Mouse (Mus musculus) midbrain, embryonic 15.5 days (tissue): ENCODE data around the gene Scgb1c1. TPM values are rescaled to one million over a fixed set of nuclear protein-coding genes. Genes with fewer than 3 reads are reported as not detected.
A peak's percentile ranks its signal among the peaks of the same experiment; 100 is the strongest.

Experiments used
- ATAC-seq: fragments of 200-750 bp; cut with Nextera tagmentation; replicated peaks from 2 replicates; pipeline ENCODE4 v1.8.0; 2017; ENCODE audit warnings: moderate TSS enrichment
- H3K27ac ChIP-seq: fragments of 300-500 bp; sonication (generic); 2 replicates; pipeline ENCODE4 v1.5.1; 2015; ENCODE audit warnings: mild to moderate bottlenecking, inconsistent platforms
- H3K27me3 ChIP-seq: fragments of 300-500 bp; sonication (generic); replicated peaks from 2 replicates; pipeline ENCODE4 v1.6.1; 2015; ENCODE audit warnings: inconsistent platforms
- H3K36me3 ChIP-seq: fragments of 300-500 bp; sonication (generic); replicated peaks from 2 replicates; pipeline ENCODE4 v1.6.1; 2015; ENCODE audit warnings: inconsistent platforms
- H3K4me1 ChIP-seq: fragments of 300-500 bp; sonication (generic); 2 replicates; pipeline ENCODE4 v1.6.1; 2015; ENCODE audit warnings: inconsistent platforms
- H3K4me2 ChIP-seq: fragments of 300-500 bp; sonication (generic); 2 replicates; pipeline ENCODE4 v1.6.1; 2015; ENCODE audit warnings: inconsistent platforms, mild to moderate bottlenecking, moderate library complexity
- H3K4me3 ChIP-seq: fragments of 300-500 bp; sonication (generic); 2 replicates; pipeline ENCODE4 v1.5.1; 2015; ENCODE audit warnings: mild to moderate bottlenecking, inconsistent platforms
- H3K9ac ChIP-seq: fragments of 300-500 bp; sonication (generic); 2 replicates; pipeline ENCODE4 v1.6.1; 2015; ENCODE audit warnings: mild to moderate bottlenecking, inconsistent platforms
- H3K9me3 ChIP-seq: fragments of 300-500 bp; sonication (generic); 2 replicates; pipeline ENCODE4 v1.6.1; 2016; ENCODE audit warnings: inconsistent platforms
- WGBS: fragments of 180-500 bp; shearing (Covaris S2); methylation state at CpG from one replicate; pipeline ENCODE4 v1.1.7; 2015; ENCODE audit warnings: mixed read lengths; 5-methylcytosine and 5-hydroxymethylcytosine counted together
- polyA plus RNA-seq: library from polyadenylated mRNA; unstranded; fragments of >200 nt; fragmentation: Nextera tagmentation; extraction: Ambion mirVana; gene quantifications from 2 replicates; pipeline ENCODE4 v1.2.1, GENCODE M21; 2015

Scgb1c1 gene
- polyA plus RNA-seq, 1 experiment from 2014 or later, result not detected

DNA sequence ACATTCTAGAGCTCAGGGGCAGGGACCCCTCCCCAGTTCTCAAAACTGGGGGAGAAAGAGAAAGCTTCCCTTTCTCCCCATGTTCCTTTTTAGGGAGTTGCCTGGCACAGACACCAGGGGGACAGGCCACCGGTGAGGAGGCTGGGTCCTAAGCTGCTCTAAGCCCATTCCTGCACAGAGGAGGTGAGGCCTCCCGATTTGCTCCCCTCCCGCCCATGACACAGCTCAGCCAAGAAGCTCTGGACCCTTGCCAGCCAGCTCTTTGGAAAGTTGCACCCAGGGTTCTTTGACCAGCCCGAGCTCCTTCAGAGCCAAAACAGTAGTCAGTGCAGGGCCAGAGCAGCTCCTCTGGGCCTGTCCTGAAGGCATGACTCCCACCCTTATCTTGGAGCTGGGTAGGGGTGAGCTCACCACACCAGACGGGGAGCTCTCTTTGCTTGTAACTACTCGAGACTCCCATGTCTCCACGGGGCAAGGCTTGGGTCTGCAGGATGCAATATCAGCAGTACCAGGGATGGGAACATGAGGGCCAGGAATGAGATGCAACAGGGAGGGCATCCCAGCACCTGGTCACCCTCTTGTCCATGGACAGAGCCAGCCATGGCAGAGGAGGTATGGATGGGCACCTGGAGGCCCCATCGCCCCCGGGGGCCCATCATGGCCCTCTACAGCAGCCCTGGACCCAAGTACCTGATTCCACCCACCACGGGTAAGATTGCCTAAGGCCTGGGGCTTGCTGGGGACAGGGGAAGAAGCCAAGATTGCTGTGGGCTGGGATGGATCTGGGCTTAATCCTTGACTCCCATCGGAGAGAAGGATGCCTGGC is 2.6 kb downstream of the Scgb1c1 start, which contains the start of gene Odf3:
TSS of gene Odf3 (plus strand) at position 51 of the 826 bp plus-strand sequence.
- no peak within 1 kb of the TSS for H3K9ac ChIP-seq
- 66% methylated on average over 11 of the region's 11 CpGs for WGBS
- H3K27ac ChIP-seq, result no peak within 1 kb of the TSS
- H3K4me1 ChIP-seq, result no peaks in the 10 kb centered on the region
- H3K9me3 ChIP-seq, result no peaks in the 10 kb centered on the region
- H3K4me3 ChIP-seq, result no peak within 1 kb of the TSS
- no peak within 1 kb of the TSS for H3K4me2 ChIP-seq
- peaks cover 3% of the 10 kb centered on the region; the same call in 1 of the 2 replicates for H3K36me3 ChIP-seq
- no peak for ATAC-seq
- H3K27me3 ChIP-seq, result peaks cover 11% of the 10 kb centered on the region; the same call in 1 of the 2 replicates

DNA sequence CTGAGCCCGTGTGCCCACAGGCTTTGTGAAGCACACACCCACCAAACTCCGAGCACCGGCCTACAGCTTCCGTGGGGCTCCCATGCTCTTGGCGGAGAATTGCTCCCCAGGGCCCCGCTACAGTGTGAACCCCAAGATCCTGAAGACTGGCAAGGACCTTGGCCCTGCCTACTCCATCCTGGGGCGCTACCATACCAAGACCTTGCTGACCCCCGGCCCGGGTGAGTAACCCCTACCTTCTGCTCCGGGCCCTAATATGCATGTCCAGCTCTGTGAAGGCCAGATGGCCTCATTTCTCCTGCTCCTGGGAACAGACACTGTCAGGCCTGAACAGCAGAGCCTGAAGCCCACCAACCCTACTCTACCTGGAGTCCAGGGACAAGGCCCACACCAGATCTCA is 3.2 kb downstream of the Scgb1c1 start:
- Histone ChIP-seq H3K27ac (no peak overlapping the region), H3K4me2 (no peak overlapping the region), H3K9me3 (no peaks in the 10 kb centered on the region), H3K4me3 (no peak overlapping the region), H3K9ac (no peak overlapping the region), H3K36me3 (peaks cover 9% of the 10 kb centered on the region), H3K27me3 (peaks cover 11% of the 10 kb centered on the region; the same call in 1 of the 2 replicates), H3K4me1 (no peaks in the 10 kb centered on the region)
- no peak for ATAC-seq
- 93% methylated on average over 10 of the region's 10 CpGs for WGBS

DNA sequence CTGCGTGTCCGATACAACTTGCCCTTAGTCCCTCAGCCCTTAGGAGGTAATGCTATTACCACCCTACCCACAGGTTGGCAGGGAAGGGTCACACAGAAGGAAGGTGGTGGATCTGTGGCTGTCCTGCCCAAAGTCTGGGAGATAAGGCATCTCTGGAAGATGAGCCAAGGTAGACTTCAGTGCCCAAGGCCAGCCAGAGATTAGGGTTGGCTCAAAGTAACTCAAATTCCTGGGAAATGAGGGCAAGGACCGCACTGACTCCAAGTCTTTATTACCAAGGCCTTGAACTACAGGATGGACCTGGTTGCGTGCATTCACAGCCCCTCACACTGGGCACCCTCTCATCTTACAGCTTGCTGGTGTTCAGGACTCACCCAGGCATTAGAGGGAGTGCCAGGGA is 6.6 kb downstream of the Scgb1c1 start:
- Histone ChIP-seq H3K36me3 (peaks cover 17% of the 10 kb centered on the region), H3K4me2 (no peak overlapping the region), H3K9me3 (no peaks in the 10 kb centered on the region), H3K4me3 (no peak overlapping the region), H3K9ac (no peak overlapping the region), H3K27ac (no peak overlapping the region), H3K27me3 (no peaks in the 10 kb centered on the region), H3K4me1 (peaks cover 11% of the 10 kb centered on the region)
- 94% methylated on average over 4 of the region's 4 CpGs for WGBS
- no peak for ATAC-seq

- no peak overlapping the region for H3K4me2 ChIP-seq
- H3K9ac ChIP-seq, result no peak overlapping the region
- ATAC-seq, result no peak
- no peaks in the 10 kb centered on the region for H3K9me3 ChIP-seq
- 87% methylated on average over 9 of the region's 9 CpGs for WGBS
- no peak overlapping the region for H3K4me3 ChIP-seq
- H3K4me1 ChIP-seq, result peaks cover 18% of the 10 kb centered on the region
- H3K27ac ChIP-seq, result no peak overlapping the region
- H3K36me3 ChIP-seq, result peaks cover 17% of the 10 kb centered on the region
- H3K27me3 ChIP-seq, result no peaks in the 10 kb centered on the region
Measured at GRCm38 (mm10) chr7:140853386-140853785, 8.0 kb downstream of the Scgb1c1 start.

GRCm38 (mm10) chr7:140854483-140854882 is 9.1 kb downstream of the Scgb1c1 start:
- no peak overlapping the region for H3K4me3 ChIP-seq

GRCm38 (mm10) chr7:140855181-140855580 is 9.8 kb downstream of the Scgb1c1 start:
- 77% methylated on average over 9 of the region's 9 CpGs for WGBS
- ATAC-seq, result no peak
- Histone ChIP-seq H3K9me3 (no peaks in the 10 kb centered on the region), H3K4me1 (peaks cover 35% of the 10 kb centered on the region), H3K27ac (no peak overlapping the region), H3K27me3 (no peaks in the 10 kb centered on the region), H3K36me3 (peaks cover 17% of the 10 kb centered on the region), H3K4me2 (peak overlapping the region; percentile 96), H3K9ac (peak overlapping the region; percentile 62; the same call in 1 of the 2 replicates), H3K4me3 (peak overlapping the region; percentile 57)

More at GRCm38 (mm10) chr7:140854483-140854882, 9.1 kb downstream of the Scgb1c1 start:
- Histone ChIP-seq H3K27ac (no peak overlapping the region), H3K9me3 (no peaks in the 10 kb centered on the region), H3K36me3 (peaks cover 17% of the 10 kb centered on the region), H3K9ac (no peak overlapping the region), H3K4me1 (peaks cover 29% of the 10 kb centered on the region), H3K4me2 (no peak overlapping the region), H3K27me3 (no peaks in the 10 kb centered on the region)
- WGBS, result 95% methylated on average over 18 of the region's 18 CpGs
- ATAC-seq, result no peak

- Histone ChIP-seq H3K36me3 (peaks cover 25% of the 10 kb centered on the region), H3K4me3 (peak within 1 kb of the TSS; percentile 57), H3K4me1 (peaks cover 42% of the 10 kb centered on the region), H3K9ac (peak within 1 kb of the TSS; percentile 62), H3K27ac (peak within 1 kb of the TSS; percentile 82), H3K9me3 (no peaks in the 10 kb centered on the region), H3K27me3 (no peaks in the 10 kb centered on the region), H3K4me2 (peak within 1 kb of the TSS; percentile 96)
- WGBS, result under 1% methylated on average over 51 of the region's 51 CpGs
- peak; percentile 83 for ATAC-seq
Measured at GRCm38 (mm10) chr7:140855860-140856784, 10.8 kb downstream of the Scgb1c1 start, which contains the start of gene Gm45785. Gm45785 (minus strand) TSS chr7:140856331.

DNA sequence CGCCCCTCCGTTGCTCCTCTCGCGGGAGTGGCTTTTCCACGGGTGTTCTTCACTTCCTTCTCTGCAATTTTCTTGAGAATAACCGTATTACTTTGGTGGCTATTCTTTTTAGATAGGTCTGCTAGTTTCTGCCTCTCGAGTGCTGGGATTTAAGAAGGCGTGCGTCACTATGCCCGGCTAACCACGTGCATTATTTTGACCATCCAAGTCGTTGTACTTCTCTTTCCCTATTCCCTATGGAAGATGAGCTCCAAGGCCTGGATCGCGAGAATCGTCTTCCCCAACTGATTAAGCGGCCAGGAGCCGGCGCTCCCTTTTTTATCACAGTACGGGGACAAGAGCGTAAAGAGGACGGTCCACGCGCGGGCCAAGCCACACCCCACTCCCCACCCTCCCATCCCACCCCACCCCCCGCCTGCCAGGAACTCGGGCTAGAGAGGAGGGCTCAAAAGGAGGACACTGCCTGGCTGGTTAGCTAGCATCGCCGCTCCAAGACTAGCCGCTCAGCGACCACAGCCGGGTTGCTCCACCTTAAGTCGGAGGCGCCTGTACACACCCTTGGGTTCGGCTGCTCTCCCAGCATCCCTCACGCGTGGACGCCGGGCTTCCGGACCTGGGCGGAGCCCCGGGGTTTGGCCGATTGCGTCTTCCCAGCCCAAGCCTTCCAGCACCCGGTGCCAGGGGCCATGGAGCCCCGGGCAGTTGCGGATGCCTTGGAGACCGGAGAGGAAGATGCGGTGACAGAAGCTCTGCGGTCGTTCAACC is 11.6 kb downstream of the Scgb1c1 start, which contains the start of gene Ric8a:
TSS of gene Ric8a (plus strand) at position 173 of the 765 bp plus-strand sequence.
- H3K27ac ChIP-seq, result peak within 1 kb of the TSS; percentile 82
- under 1% methylated on average over 50 of the region's 50 CpGs for WGBS
- peak within 1 kb of the TSS; percentile 57 for H3K4me3 ChIP-seq
- H3K9me3 ChIP-seq, result no peaks in the 10 kb centered on the region
- peak; percentile 85 for ATAC-seq
- peak within 1 kb of the TSS; percentile 96 for H3K4me2 ChIP-seq
- H3K9ac ChIP-seq, result peak within 1 kb of the TSS; percentile 62
- peaks cover 42% of the 10 kb centered on the region for H3K4me1 ChIP-seq
- no peaks in the 10 kb centered on the region for H3K27me3 ChIP-seq
- peaks cover 33% of the 10 kb centered on the region for H3K36me3 ChIP-seq

DNA sequence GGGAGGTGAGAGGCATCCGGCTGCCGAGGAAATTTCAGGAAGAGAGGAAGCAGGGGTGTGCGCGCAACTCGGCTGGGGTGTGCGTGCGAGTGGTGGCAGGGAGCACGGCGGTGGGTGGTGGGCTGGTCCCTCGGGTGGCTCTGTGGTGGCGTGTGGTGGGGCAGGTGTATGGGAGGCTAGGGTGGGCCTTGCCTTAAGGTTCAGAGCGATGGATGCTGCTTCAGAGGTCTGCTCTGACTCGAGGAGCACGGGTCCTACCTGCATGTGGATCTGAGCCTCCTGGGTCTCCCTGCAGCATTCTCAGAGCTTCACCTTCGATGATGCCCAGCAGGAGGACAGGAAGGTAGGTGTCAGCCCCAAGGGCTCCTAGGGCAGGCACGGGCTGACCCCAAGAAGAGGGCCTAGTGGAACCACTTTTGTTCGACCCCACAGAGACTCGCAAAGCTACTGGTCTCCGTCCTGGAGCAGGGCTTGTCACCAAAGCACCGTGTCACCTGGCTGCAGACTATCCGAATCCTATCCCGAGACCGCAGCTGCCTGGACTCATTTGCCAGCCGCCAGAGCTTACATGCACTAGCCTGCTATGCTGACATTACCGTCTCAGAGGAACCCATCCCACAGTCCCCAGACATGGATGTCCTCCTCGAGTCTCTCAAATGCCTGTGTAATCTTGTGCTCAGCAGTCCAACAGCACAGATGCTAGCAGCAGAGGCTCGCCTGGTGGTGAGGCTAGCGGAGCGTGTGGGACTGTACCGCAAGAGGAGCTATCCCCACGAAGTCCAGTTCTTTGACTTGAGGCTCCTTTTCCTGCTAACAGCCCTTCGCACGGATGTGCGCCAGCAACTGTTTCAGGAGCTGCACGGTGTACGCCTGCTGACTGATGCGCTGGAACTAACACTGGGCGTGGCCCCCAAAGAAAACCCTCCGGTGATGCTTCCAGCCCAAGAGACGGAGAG is 12.5 kb downstream of the Scgb1c1 start, which contains the start of gene Bet1l:
TSS of gene Bet1l (minus strand) at position 28 of the 956 bp plus-strand sequence.
- 36% methylated on average over 40 of the region's 40 CpGs for WGBS
- Histone ChIP-seq H3K36me3 (peaks cover 40% of the 10 kb centered on the region), H3K4me2 (peak within 1 kb of the TSS; percentile 96), H3K9me3 (no peaks in the 10 kb centered on the region), H3K9ac (peak within 1 kb of the TSS; percentile 62), H3K27me3 (no peaks in the 10 kb centered on the region), H3K4me1 (peaks cover 42% of the 10 kb centered on the region), H3K27ac (peak within 1 kb of the TSS; percentile 82), H3K4me3 (peak within 1 kb of the TSS; percentile 57)
- ATAC-seq, result peak; percentile 51

GRCm38 (mm10) chr7:140858746-140859145 is 13.4 kb downstream of the Scgb1c1 start:
- Histone ChIP-seq H3K9ac (peak overlapping the region; percentile 62; the same call in 1 of the 2 replicates), H3K4me3 (peak overlapping the region; percentile 57), H3K4me2 (peak overlapping the region; percentile 96), H3K27ac (no peak overlapping the region), H3K4me1 (peaks cover 42% of the 10 kb centered on the region), H3K9me3 (no peaks in the 10 kb centered on the region), H3K36me3 (peaks cover 40% of the 10 kb centered on the region), H3K27me3 (no peaks in the 10 kb centered on the region)
- 96% methylated on average over 8 of the region's 8 CpGs for WGBS
- no peak for ATAC-seq
